Mouse (Mus musculus) heart, postnatal 14 days (tissue): ENCODE results near the gene Zfand5. TPM values are rescaled to one million over a fixed set of nuclear protein-coding genes. Genes with fewer than 3 reads are reported as not detected.

Source experiments
- DNase-seq, 2 experiments: peaks; one replicate each; pipeline ENCODE4 v3.0.0; 2021 to 2022
- intact Hi-C: fragments of 180-260 bp; cut with DNase I; formaldehyde crosslinking; loops from one replicate; pipeline ENCODE4 v1.15.1; 2025
- total RNA-seq, 2 experiments: library from RNA; stranded (reverse); gene quantifications; 2 replicates each; pipeline ENCODE4 v1.2.3; 2021

The Zfand5 gene
- total RNA-seq, 2 experiments from 2014 or later: 112 to 115 TPM

DNA sequence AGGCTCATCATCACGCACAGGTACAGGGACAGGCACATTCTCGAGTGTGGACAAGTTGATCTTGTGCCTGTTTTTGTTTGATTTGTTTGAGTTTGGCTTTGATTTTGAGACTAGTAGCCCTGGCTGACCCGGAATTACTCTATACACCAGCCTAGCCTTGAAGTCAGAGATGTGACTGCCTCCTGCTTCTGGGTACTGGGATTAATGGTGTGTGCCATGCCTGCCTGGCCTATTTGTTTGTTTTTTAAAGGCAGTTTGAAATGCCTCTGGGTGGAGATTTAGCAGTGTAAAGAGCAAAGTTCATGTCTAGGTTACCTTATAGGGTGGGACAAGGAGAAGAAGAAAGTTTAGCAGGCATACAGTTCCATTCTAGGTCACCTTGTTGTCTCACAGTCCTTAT, 43.6 kb downstream of the Zfand5 start:
- intact Hi-C loops: no loop called here
- no peak for DNase-seq

DNA sequence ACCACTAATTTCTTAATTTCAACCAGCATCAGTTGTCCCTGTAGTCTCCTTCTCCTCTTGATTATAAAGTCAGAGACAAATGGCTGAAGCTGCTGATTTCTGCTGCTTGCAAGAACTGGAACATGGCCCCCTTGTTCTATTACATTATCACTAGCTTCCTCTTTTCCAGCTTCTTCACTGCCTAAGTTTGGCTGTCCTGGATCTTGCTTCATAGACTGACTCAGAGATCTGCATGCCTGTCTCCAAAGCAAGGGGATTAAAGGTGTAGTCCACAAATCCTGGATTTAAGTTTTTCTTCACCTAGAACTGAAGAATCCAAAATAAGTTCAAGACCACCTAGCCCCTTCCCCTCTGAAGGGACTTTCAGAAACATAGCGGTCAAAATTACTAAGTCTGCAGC, 47.5 kb downstream of the Zfand5 start:
- intact Hi-C loops: no loop called here
- DNase-seq: no peak

DNA sequence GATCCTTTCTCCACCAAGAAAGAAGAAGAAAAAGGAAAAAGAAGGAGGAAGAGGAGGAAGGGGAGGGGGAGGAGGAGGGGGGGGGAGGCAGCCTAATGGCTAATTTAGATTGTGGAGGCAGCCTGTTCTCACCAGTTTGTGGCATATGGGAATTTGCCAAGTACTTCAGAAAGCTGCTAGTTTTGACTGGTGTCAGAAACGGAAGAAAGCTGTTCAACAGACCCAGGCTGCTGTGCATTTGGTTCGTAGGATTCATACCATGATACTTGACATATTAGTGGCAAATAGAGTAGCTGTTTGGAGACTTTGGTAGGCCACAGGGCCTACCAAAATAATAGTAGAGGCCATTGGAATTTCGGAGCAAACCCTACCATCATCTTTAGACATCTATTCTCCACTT, 53.3 kb downstream of the Zfand5 start:
- intact Hi-C loops: no loop called here
- no peak for DNase-seq

DNA sequence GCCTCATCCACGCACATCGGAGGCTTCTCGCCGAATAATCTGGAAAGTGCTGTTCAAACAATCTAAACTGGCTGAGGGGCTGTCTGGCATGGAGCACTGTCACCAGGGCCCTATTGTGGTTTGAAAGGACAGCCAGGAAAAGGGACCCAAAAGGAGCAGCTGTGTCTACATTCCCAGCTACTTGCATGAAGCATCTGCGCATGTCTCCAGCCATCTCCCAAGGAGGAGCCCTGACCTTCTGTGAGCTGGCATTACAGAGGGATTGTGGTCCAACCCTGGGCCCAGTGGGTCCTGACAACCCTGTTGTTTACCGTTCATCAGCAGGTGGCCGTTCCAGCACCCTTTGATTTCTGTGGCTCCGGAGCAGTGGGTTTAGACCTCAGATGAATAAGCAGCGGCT, 56.9 kb downstream of the Zfand5 start:
- DNase-seq: no peak
- intact Hi-C loops: no loop called here

DNA sequence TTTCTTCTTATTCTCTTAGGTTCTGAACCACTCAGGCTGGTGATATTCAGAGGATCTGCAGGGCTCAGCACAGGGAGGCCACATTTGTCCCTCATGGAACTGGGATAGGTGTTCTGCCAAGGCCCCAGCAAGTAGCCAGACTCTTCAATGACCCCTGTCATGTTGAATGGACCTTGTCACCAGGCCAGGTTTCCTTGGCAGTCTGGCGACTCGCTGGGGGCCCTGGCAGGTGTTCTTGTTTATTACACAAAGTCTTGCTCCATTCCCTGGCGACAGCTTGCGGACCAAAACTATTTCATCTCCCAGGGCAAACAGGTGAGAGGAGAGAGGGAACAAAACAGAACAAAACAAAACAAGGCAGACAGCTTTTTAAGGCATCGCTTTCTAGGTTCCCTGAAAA, 57.7 kb downstream of the Zfand5 start:
- DNase-seq: peak; percentile 76 to 87
- intact Hi-C loops: no loop called here

DNA sequence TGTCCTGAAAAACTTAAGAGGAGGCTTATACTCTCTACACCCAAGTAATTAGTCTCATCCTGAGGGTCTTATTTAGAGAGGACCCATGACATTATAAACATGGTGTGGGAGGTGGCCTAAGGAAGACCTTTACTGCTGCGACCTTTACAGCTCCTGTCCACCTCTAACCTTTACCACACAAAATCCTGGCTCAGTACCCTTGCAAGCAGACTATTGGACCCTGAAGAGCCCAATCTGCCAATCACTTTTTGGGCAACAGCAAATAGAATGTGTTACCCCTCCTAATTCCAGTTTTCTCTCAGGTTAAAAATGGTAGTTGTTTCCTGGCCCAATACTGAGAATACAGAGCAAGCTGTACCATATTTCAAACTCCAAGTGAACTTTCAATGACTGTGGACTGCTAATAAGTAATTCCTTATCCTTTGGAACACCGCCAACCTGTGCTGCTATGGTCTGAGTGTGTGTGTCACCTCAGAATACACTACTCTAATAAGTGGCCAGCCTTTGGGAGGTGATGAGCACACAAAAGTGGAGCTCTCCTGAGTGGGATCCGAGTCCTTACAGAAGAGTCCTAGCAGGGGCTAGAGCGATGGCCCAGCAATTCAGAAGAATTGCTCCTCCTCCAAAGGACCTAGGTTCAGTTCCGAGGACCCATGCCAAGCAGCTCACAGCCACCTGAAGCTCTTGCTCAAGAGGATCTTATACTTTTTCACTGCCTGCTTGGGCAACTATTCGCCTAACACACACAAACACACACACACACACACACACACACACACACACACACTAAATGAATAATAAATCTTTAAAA, 58.4 kb downstream of the Zfand5 start:
- intact Hi-C loops: no loop called here
- no peak for DNase-seq

DNA sequence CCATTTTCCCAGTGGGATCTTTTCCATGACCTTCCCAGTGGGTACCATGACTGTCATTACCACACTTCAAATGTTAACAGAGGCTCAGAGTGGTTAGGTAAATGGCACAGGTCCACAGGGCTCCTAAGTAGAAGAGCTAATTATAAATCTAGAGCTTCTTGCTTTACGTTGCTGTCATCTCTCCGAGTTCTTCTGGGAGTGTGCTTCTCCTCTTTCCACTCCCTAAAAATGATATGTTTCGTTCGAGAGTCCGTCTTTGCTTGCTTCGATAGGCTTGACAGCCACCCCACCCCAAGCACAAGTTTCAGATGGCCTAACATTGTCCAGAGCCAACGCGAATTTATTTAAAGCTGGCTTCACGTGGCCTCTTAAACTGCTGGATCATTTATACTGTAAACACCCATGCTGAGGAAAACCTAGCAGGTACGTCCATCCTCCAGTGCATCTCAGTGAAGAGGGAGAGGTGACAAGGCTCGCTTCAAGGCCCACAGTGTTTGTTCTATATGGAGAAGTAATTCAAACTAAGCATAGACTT, 59.6 kb downstream of the Zfand5 start:
- intact Hi-C loops: no loop called here
- DNase-seq: no peak

Other genes with a start within 250 kb of the Zfand5 start
- gene Gda, start 201.2 kb downstream of the Zfand5 start, total RNA-seq: 10 to 100 TPM; 12.0 to 17.9 TPM